Mouse (Mus musculus) adrenal gland, adult 8-10 months (tissue): Measurements from ENCODE around the gene Hist1h3c. TPM values are rescaled to one million over a fixed set of nuclear protein-coding genes. Genes with fewer than 3 reads are reported as not detected.
"Not testable (repeated sequence)": the region's sequence is repeated elsewhere in the genome, so short reads cannot be mapped to it uniquely, and the experiment has no call there.

Experiments
- DNase-seq: peaks from one replicate; pipeline ENCODE4 v3.0.0; 2022
- total RNA-seq, 4 experiments: library from RNA; stranded (reverse); gene quantifications; 2 replicates each; pipeline ENCODE4 v1.2.4; 2022

Hist1h3c gene
- total RNA-seq: 10 to 100 TPM in 1 of 4 experiments, 1 to 10 TPM in 3; 4.3 to 10.9 (median 7.4) TPM

DNA sequence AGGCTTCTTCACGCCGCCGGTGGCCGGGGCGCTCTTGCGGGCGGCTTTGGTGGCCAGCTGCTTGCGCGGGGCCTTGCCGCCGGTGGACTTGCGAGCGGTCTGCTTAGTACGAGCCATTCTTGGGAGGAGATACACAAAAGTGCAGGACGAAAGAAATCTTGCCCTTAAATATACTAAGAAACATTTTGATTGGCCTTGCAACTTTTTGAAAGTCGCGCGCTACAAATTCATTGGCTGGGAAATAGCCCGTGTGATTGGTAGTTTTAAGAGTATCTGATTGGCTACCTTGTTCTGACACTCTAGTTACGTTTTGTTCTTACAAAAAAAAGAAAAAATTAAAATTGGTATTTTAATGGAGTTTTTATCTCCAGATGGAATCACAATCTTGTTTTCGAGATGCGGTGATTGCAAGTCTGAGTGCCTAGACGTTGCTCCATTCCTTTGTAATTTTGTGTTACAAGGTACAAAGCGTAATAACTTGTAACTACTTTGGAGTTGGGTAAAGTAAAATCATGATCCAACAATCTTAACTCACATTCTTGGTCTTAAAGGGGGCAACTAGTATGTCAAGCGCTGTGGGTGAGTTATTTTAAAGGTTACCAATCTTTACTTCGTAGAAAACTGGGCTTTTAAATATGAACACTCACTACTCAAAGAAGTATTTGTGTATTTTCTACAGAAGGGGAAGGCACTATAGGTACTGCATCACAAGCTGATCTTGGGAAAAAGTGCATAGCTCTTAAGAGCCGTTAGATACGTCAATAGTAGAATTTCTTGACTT is at the start of gene Hist1h3c:
Hist1h3c (minus strand) TSS at position 222 of the 781 bp plus-strand sequence.
- peak; percentile 72 for DNase-seq

DNA sequence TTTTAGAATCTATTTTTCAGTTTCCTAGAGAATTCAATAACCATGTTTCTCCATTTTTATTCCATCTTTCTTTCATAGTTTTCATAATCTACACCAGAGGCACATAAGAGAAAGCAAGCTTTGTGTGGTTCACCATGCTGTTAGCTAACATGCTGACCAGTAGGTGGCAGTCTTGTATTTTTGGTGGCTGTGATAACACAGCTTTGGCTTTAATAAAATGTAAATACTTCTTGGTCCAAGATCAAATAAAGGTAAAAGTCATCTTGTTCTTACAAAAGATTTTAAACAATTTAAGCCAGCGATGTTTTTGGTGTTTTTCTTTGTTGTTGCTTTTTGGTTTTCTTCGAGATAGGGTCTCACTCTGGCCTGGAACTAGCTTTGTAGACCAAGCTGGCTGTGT is 47.1 kb upstream of the Hist1h3c start:
- DNase-seq: no peak

GRCm38 (mm10) chr13:23779025-23779424 is 33.6 kb upstream of the Hist1h3c start:
- no peak for DNase-seq

DNA sequence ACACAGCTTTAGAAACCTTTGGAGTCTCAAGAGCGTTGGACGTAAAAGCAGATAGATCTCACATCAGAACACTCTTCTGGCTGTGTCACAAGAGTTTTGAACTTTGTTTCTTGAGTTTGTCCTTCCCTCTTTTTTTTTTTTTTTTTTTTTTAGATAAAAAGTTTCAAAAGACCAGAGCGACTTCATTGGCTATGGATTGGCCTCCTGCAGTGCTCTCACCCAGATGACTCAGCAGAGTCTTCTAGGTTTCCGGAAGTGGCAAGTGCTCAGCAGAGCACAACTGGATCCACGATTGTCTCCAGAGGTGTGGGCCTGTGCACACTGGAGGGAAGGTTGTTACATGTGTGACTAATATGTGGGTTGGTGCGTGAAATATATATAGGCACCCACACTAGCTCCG is 32.9 kb upstream of the Hist1h3c start:
- no peak for DNase-seq

- DNase-seq: no peak
Measured at GRCm38 (mm10) chr13:23772561-23773313, 27.3 kb upstream of the Hist1h3c start.

GRCm38 (mm10) chr13:23769613-23770012 is 24.2 kb upstream of the Hist1h3c start, which contains the start of gene Trim38:
Trim38 (plus strand) TSS chr13:23769913.
- DNase-seq: not testable (repeated sequence)

DNA sequence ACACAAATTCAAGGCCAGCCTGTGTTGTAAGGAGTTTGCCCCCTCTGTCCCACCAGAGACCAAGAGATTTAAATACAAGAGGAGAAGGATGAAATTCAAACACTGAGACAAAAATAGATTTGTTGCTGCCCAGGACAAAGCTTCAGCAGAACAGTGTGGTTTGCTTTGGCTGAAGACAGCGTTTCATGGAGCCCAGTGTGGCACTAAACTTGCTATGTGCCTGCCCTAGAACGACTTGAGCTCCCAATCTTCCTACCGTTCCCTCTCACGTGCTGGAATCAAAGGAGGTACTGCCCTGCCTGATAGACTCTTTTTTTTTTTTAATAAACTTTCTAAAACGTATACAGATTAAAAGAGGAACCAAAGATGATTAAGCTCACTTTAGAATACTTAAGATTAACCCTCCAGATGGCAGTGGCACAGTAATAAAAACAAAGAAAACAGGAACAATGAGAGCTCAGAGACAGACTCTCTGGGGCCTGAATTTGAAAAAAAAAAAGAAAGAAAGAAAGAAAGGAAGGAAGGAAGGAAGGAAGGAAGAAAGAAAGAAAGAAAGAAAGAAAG is 23.5 kb upstream of the Hist1h3c start:
- no peak for DNase-seq

DNA sequence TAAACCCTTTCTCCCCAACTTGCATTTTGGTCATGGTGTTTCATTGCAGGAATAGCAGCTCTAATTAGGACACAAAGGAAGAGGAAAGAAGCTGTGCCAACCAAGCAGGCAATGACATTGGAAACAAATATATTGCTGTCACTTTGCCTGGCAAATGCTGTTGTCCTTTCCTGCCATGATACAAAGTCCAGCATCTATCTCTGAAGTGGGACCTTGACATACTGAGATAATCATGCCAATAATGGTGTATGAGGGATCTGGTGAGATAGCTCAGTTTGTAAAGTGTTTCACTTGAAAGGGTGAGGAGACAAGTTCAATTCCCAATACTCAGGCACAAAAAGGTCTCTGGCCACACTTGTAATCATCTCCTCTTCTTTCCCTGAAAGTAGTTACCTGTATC is 21.4 kb upstream of the Hist1h3c start:
- DNase-seq: peak; percentile 33

GRCm38 (mm10) chr13:23765172-23765513 is 19.7 kb upstream of the Hist1h3c start:
- no peak for DNase-seq

DNA sequence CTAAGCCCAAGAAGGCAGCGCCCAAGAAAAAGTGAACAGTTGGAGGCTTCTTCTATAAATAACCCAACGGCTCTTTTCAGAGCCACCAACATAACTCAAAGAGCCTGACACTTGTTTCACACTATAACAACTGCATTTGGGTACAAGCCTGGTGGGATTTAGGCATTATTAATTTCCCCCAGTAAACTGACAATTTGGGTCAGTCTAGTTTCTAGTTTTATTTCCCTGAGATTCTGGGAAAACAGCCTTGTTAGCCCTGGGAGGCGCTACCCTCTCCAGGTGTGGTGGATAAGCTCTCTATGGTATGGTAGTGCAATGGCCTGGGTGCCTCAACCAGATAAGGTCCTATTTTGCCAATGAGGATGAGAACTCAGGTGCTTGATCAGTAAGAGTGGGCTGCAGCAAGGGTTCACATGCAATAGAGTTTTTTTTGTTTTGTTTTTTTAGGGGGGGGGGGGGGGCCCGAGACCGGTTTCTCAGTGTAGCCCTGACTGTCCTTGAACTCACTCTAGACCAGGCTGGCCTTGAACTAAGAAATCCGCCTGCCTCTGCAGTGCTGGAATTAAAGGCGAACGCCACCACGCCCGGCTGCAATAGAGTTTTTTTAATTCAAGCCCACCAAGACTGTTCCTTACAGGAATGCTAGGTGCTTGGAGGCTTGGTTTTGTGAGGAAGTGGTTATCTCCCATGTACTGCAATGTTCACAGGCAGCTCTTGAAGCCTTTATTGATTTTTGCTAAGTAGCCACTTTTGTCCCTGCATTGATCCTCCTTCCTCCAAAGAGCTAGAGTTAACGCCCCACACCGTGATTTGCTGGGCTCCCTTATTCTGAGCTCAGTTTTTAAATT is 19.1 kb upstream of the Hist1h3c start:
- no peak for DNase-seq

DNA sequence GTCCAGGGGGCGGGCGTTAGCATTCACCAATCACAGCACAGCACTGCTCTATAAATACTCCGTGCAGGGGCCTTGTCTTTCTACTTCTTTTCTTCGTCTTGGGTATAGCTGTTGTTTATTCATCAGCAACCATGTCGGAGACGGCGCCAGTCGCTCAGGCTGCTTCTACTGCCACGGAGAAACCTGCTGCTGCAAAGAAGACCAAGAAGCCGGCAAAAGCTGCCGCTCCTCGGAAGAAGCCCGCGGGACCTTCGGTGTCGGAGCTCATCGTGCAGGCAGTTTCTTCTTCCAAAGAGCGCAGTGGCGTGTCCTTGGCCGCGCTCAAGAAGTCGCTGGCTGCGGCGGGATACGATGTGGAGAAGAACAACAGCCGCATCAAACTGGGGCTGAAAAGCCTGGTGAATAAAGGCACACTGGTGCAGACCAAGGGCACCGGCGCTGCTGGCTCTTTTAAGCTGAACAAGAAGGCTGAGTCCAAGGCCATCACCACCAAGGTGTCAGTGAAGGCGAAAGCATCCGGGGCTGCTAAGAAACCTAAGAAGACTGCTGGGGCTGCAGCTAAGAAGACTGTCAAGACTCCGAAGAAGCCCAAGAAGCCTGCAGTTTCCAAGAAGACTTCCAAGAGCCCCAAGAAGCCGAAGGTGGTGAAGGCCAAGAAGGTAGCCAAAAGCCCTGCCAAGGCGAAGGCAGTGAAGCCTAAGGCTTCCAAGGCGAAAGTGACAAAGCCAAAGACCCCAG is 18.4 kb upstream of the Hist1h3c start, which contains the start of gene Hist1h1a:
Hist1h1a (plus strand) TSS at position 81 of the 738 bp plus-strand sequence.
- peak; percentile 75 for DNase-seq

- DNase-seq: no peak
Measured at GRCm38 (mm10) chr13:23763242-23763585, 17.8 kb upstream of the Hist1h3c start.

DNA sequence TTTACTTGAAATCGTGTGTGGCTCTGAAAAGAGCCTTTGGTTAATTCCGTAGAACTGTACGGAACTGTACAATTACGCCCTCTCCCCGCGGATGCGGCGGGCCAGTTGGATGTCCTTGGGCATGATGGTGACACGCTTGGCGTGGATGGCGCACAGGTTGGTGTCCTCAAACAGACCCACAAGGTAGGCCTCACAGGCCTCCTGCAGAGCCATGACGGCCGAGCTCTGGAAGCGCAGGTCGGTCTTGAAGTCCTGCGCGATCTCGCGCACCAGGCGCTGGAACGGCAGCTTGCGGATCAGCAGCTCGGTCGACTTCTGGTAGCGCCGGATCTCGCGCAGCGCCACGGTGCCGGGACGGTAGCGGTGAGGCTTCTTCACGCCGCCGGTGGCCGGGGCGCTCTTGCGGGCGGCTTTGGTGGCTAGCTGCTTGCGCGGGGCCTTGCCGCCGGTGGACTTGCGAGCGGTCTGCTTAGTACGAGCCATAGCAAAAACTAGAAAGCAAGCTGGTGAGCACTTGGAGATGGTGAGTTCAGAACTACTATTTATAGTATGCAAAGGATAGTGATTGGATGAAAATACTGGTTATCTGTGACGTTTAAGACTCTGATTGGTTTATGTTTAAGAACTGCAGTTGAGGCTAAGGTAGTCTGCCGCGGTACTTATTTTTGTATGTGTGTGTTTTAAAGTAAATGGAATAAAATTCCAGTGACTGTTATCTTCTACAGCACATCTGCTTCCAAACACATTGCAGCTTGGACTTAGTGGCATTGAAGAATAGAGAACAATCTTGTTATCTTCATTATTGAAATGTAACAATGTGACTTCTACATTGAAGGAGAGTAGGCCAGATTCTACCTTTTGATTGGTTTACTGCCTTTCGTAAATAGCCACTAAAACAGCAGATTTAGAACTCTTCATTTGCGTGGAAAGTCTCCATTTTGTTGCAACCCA is 16.7 kb upstream of the Hist1h3c start, which contains the start of gene Hist1h3a:
Hist1h3a (minus strand) TSS at position 516 of the 951 bp plus-strand sequence.
- DNase-seq: peak; percentile 67

- DNase-seq: peak; percentile 97
Measured at GRCm38 (mm10) chr13:23760972-23761864, 15.8 kb upstream of the Hist1h3c start, which contains the start of gene Hist1h4a. Hist1h4a (minus strand) TSS chr13:23761230.

GRCm38 (mm10) chr13:23760240-23760971 is 15.0 kb upstream of the Hist1h3c start:
- no peak for DNase-seq

DNA sequence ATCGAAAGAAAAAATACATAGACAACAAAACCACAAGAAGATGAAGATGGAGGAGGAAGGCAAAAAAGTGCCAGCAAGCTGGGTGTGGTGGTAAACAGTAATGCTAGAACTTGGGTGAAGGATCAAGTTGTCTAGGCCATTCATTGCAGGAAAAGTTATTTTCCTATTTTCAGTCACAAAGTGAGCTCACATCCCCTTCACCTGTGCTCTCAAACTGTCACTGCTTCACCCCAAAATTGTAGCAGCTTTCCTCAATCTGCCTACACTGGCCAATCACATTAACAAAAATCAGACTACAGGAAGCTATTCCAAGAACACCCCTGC is 14.5 kb upstream of the Hist1h3c start:
- no peak for DNase-seq

GRCm38 (mm10) chr13:23759251-23759771 is 13.9 kb upstream of the Hist1h3c start:
- DNase-seq: no peak

DNA sequence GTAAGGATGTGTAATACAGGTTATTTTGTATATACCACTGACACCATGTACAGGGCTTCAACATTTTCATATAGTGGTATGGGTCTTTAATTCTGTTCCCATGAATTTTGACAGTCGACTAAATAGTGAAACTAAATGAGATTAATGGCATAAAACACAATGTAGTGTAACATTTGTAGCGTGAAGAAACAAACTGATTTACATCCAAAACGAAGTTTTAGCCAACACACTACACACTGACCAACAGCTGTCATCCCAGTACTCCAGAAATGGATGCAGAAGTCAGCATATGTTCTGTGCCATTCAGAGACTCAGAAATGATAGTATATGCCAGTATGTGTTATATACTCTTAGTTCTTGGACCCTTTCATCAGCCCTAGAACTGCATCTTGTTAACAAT is 12.5 kb upstream of the Hist1h3c start:
- no peak for DNase-seq
